17 mouse cellular contexts compared by ENCODE assay signal in the genomic region with DNA sequence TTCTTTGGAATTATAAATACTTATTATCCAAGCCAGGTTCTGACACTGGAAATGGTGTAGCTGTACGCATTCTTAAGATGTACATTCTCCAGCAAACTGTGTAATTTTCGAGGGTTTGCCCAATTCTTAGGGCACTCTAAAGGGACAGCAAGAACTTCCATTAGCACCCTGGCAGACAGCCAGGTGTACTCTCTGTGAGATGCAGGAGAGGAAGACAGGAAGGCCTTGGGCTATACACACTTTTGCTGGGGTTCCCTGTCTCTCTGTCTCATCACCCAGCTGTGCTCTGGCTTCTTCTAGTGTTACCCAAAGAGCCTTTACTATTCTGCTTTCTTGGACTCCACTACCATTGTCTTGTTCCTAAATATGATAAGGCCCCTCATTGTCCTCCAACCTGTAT. TPM values are rescaled to one million over a fixed set of nuclear protein-coding genes. Genes with fewer than 3 reads are reported as not detected.
DNase-seq lines count a peak whose midpoint lies in the region; ATAC-seq lines count a peak whose summit lies in the region.
"Had no signal": no experiment of that assay in that cellular context is flagged by ENCODE, and none has a peak within 500 bp of the region (broad histone marks: within the 10 kb centered on the region; RNA-seq: fewer than 3 reads in every experiment).

No protein-coding gene starts in this region.

- ATAC-seq in kidney, embryonic 15.5 days (replicated peaks; ENCODE audit: low FRiP score) = no peak
- ATAC-seq in stomach, embryonic 15.5 days (ENCODE audit: insufficient read depth, low FRiP score, low read depth) = no peak
- ATAC-seq: activated CD4-positive, CD25-positive, alpha-beta regulatory T cell, adult 4 months had no signal

- peaks cover 3% of the 10 kb centered on the region; the same call in 1 of the 2 replicates for H3K4me1 ChIP-seq in kidney, embryonic 15.5 days
- peaks cover 6% of the 10 kb centered on the region; the same call in 1 of the 2 replicates for H3K4me1 ChIP-seq in stomach, embryonic 15.5 days
- H3K4me1 ChIP-seq: embryonic facial prominence, embryonic 12.5 days; liver, embryonic 15.5 days had no signal

- H3K4me3 ChIP-seq in kidney, embryonic 15.5 days (replicated peaks) = no peak overlapping the region
- no peak overlapping the region for H3K4me3 ChIP-seq in stomach, embryonic 15.5 days (replicated peaks)
- H3K4me3 ChIP-seq: embryonic facial prominence, embryonic 12.5 days; forebrain, embryonic 12.5 days; liver, embryonic 15.5 days had no signal

- no peak overlapping the region for H3K27ac ChIP-seq in kidney, embryonic 15.5 days
- peak overlapping the region; percentile 44 for H3K27ac ChIP-seq in stomach, embryonic 15.5 days
- H3K27ac ChIP-seq: embryonic facial prominence, embryonic 12.5 days; forebrain, embryonic 12.5 days; liver, embryonic 15.5 days had no signal

- H3K9ac ChIP-seq in kidney, embryonic 15.5 days = no peak overlapping the region
- H3K9ac ChIP-seq in stomach, embryonic 15.5 days = no peak overlapping the region
- H3K9ac ChIP-seq: embryonic facial prominence, embryonic 12.5 days; forebrain, embryonic 12.5 days; liver, embryonic 15.5 days had no signal

- no peak overlapping the region for H3K4me2 ChIP-seq in kidney, embryonic 15.5 days
- H3K4me2 ChIP-seq in stomach, embryonic 15.5 days = no peak overlapping the region
- H3K4me2 ChIP-seq: embryonic facial prominence, embryonic 12.5 days; forebrain, embryonic 12.5 days; liver, embryonic 15.5 days had no signal

- 79% methylated on average over 2 of the region's 2 CpGs for WGBS in kidney, embryonic 15.5 days
- 52% methylated on average over 2 of the region's 2 CpGs for WGBS in stomach, embryonic 15.5 days

- H3K36me3 ChIP-seq in kidney, embryonic 15.5 days = no peaks in the 10 kb centered on the region
- H3K36me3 ChIP-seq in stomach, embryonic 15.5 days = no peaks in the 10 kb centered on the region
- H3K36me3 ChIP-seq: embryonic facial prominence, embryonic 12.5 days; forebrain, embryonic 12.5 days; G1E; liver, embryonic 15.5 days had no signal

- H3K27me3 ChIP-seq in kidney, embryonic 15.5 days = no peaks in the 10 kb centered on the region
- H3K27me3 ChIP-seq in stomach, embryonic 15.5 days (replicated peaks) = no peaks in the 10 kb centered on the region
- H3K27me3 ChIP-seq: embryonic facial prominence, embryonic 12.5 days; forebrain, embryonic 12.5 days; liver, embryonic 15.5 days had no signal

- H3K9me3 ChIP-seq in kidney, embryonic 15.5 days (replicated peaks) = no peaks in the 10 kb centered on the region
- H3K9me3 ChIP-seq in stomach, embryonic 15.5 days = no peaks in the 10 kb centered on the region
- H3K9me3 ChIP-seq: embryonic facial prominence, embryonic 12.5 days; forebrain, embryonic 12.5 days; liver, embryonic 15.5 days had no signal

- DNase-seq in adrenal gland, postnatal 10 days = peak; percentile 45
- DNase-seq in adrenal gland, postnatal 4 days (ENCODE audit: low spot score in 2 of 2) = no peak
- DNase-seq in kidney, postnatal 10 days = peak; percentile 15
- peak; percentile 25 for DNase-seq in CD4-positive helper T cell, adult 2 months (ENCODE audit: low read depth, low spot score)
- no peak for DNase-seq in layer of hippocampus, postnatal 10 days (ENCODE audit: low spot score in 2 of 2)
- DNase-seq in B cell, adult 2 months = no peak
- DNase-seq: cerebellum, adult 11-12 months; heart, postnatal 10 days; kidney, adult 11 months; midbrain, embryonic 14.5 days had no signal

RNA-seq across cellular contexts. Expression of a gene that starts 36.7 kb away (rescaled TPM):
- 10 to 100 TPM; 31.5 to 32.2 TPM for total RNA-seq in adrenal gland, postnatal 10 days (2021)
- total RNA-seq in adrenal gland, postnatal 4 days (2021) = 10 to 100 TPM; 37.8 to 42.1 TPM
- polyA plus RNA-seq in kidney, embryonic 15.5 days (2015; fragmentation: Nextera tagmentation; extraction: Ambion mirVana) = 4.1 and 4.3 TPM in 2 replicates
- polyA plus RNA-seq in stomach, embryonic 15.5 days (2015; fragmentation: Nextera tagmentation; extraction: Ambion mirVana) = 3.9 and 4.0 TPM in 2 replicates
- total RNA-seq in layer of hippocampus, postnatal 10 days (2021) = 1 to 10 TPM; 3.7 to 5.1 TPM
- total RNA-seq: G1E had no signal
- polyA plus RNA-seq: G1E had no signal

Comparison
In these comparisons a context has a peak if more than half of its experiments do, and no peak if none do; other contexts are left out.
1. DNase-seq: peak in adrenal gland, postnatal 10 days (single experiment), kidney, postnatal 10 days (single experiment) and CD4-positive helper T cell, adult 2 months (single experiment); none in adrenal gland, postnatal 4 days (0 of 2), layer of hippocampus, postnatal 10 days (0 of 2) and B cell, adult 2 months (0 of 2).
2. RNA of a gene that starts 36.7 kb away (total RNA-seq): 37.8 to 42.1 TPM in adrenal gland, postnatal 4 days and 31.5 to 32.2 TPM in adrenal gland, postnatal 10 days; 3.7 to 5.1 TPM in layer of hippocampus, postnatal 10 days; every median in the first group is over 4 times any median in the second.